Mouse (Mus musculus): ENCODE results near the gene Gpx3. TPM values are rescaled to one million over a fixed set of nuclear protein-coding genes. Genes with fewer than 3 reads are reported as not detected.

Gpx3 gene
- total RNA-seq, 2 experiments from 2014 or later = 46.5 to 139 TPM

- Histone ChIP-seq H3K4me3 (peak overlapping the region; percentile 78), H3K27ac (peak overlapping the region; percentile 84)
- DNase-seq = peak; percentile 64
- TF ChIP-seq CTCF (IDR thresholded peaks at IDR 0.05) = no peak
- intact Hi-C loops (cut with DNase I) = no loop called here
Observed at GRCm38 (mm10) chr11:54905931-54906330, 3.7 kb downstream of the Gpx3 start.

GRCm38 (mm10) chr11:54906466-54906865 lies 4.2 kb downstream of the Gpx3 start:
- Histone ChIP-seq H3K4me3 (peak overlapping the region; percentile 78), H3K27ac (peak overlapping the region; percentile 84)
- no peak for TF ChIP-seq CTCF (IDR thresholded peaks at IDR 0.05)
- no peak for DNase-seq
- intact Hi-C loops (cut with DNase I) = no loop called here

- TF ChIP-seq CTCF (IDR thresholded peaks at IDR 0.05) = no peak
- Histone ChIP-seq H3K4me3 (no peak overlapping the region), H3K27ac (no peak overlapping the region; the same call in 1 of the 2 replicates)
- intact Hi-C loops (cut with DNase I) = no loop called here
- DNase-seq = no peak
Observed at GRCm38 (mm10) chr11:54907259-54907658, 5.0 kb downstream of the Gpx3 start.

GRCm38 (mm10) chr11:54909273-54909672 lies 7.0 kb downstream of the Gpx3 start:
- DNase-seq = no peak
- Histone ChIP-seq H3K4me3 (no peak overlapping the region), H3K27ac (no peak overlapping the region)
- intact Hi-C loops (cut with DNase I) = no loop called here
- TF ChIP-seq CTCF (IDR thresholded peaks at IDR 0.05) = no peak

DNA sequence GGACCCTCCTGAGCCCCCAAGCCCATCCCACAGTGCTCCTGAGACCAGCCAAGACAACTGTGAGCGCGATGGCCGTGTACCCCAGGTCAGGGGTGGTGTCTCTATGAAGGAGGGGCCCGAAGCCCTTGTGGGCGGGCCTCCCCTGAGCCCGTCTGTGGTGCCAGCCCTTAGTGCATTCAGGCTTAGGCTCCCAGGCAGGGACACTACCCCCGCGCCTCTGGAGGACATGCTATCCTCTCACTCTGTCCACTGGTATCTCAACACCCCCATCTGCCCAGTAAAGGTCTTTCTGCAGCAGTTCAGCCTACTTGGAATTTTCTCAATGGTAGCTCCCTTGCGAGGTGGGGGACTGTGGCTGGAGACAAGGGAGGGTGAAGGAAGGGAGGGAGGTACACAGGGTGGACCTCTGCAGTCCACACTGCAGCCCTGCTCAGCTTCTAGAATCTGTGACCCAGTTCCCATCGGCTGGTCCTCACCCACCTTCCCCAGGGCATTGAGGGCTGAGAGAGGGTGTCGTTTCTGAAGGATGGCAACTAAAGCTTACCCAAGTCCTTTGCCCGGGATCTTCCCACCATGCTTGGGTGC lies 7.9 kb downstream of the Gpx3 start:
- TF ChIP-seq CTCF (IDR thresholded peaks at IDR 0.05) = no peak
- DNase-seq = no peak
- Histone ChIP-seq H3K4me3 (no peak overlapping the region), H3K27ac (no peak overlapping the region)
- intact Hi-C loops (cut with DNase I) = no loop called here

GRCm38 (mm10) chr11:54911201-54911600 lies 8.9 kb downstream of the Gpx3 start:
- intact Hi-C loops (cut with DNase I) = no loop called here
- no peak for TF ChIP-seq CTCF (IDR thresholded peaks at IDR 0.05)
- Histone ChIP-seq H3K27ac (no peak overlapping the region), H3K4me3 (no peak overlapping the region)
- no peak for DNase-seq

DNA sequence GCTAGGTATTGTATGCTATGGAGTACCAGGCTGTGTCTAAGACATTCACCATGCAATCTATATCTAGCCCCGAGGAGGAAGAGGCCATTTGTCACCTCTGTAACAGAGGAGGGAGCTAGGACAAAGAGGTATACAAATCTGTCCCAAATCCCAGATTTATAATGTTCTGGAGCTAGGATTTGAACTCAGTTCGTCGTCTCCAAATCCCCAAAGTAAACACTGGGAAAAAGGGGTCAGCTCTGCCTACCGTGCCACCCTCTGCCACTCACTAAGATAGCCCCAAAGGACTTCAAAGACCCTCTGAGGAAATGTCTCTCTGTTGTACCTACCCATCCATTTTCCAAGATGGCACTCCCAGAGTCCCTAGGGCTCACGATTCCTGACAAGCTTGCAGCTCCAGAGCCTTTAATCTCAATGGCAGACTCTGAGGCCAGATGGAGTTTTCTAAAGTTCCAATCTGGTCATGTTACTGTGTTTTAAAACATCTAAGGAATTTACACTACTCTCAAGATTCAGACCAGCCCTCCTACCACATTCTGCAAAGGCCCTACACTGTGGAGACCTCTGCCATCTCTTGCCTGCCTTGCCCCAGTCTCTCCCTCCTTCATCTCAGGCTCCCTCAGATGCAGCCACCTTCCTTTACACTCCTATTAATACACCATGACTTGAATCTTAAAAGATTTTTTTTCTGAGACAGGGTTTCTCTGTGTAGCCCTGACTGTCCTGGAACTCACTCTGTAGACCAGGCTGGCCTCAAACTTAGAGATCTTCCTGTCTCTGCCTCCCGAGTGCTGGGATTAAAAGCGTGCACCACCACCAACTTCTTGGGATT lies 9.6 kb downstream of the Gpx3 start:
- no peak for DNase-seq
- no peak for TF ChIP-seq CTCF (IDR thresholded peaks at IDR 0.05)
- Histone ChIP-seq H3K27ac (no peak overlapping the region), H3K4me3 (no peak overlapping the region)
- intact Hi-C loops (cut with DNase I) = no loop called here

DNA sequence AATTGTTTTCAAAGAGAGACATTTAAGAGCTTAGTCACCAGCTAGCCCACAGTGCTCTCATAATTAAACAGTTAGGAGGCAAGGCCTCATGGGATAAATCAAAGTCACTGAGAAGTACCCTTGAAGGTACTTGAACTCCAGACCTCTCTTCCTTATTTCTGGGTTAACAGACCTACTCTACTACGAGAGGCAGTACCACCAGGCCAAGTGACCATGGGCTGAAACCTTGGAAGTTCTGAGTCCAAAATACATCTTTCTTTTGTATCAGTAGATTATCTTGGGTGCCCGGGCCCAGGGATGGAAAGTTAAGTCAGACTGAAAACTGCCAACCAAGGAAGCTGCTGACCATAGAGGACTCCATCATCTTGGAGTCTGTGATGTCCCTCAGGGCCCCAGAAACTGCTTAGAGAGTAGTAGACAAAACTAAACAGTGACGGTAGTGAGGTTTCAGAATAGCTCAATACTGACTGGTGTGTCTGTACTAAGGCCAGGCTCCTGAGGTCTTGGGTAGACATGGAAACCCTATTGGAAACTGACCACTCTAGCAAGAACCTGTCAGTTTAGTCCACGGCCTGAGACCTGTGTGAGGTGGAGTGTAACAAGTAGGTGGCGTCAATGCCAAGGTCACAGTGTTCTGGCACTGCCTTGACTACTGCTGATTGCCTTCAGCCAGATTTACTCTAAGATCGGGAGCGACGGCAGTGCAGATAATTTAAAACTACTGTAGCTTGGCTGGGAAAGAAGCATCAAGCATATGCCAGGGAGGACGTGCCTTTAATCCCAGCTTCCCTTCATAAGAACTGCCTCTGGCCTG lies 10.5 kb downstream of the Gpx3 start:
- Histone ChIP-seq H3K27ac (peak overlapping the region; percentile 43), H3K4me3 (no peak overlapping the region)
- intact Hi-C loops (cut with DNase I) = no loop called here
- TF ChIP-seq CTCF (IDR thresholded peaks at IDR 0.05) = no peak
- DNase-seq = no peak

DNA sequence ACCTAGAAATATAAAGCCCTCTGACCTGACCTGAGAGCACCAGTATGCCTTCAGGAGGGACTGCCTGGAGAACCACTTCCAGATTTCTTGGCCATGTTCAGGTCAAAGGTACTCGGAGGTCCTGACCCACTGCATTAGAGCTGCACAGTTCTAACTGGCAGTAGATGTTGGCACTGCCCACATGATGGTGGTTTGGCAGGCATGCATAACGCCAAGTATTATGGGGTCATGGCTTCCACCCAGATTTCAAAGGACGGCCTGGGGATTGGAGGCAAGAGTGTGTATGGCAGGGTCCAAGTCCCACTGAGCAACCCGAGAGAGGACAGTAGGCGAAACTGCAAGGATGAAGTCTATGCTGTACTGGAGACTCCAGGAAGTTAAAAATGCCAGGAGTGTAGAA lies 11.6 kb downstream of the Gpx3 start:
- intact Hi-C loops (cut with DNase I) = no loop called here
- H3K4me3 ChIP-seq = no peak overlapping the region
- no peak for DNase-seq
- TF ChIP-seq CTCF (IDR thresholded peaks at IDR 0.05) = no peak
- peak overlapping the region; percentile 1; the same call in 1 of the 2 replicates for H3K27ac ChIP-seq

DNA sequence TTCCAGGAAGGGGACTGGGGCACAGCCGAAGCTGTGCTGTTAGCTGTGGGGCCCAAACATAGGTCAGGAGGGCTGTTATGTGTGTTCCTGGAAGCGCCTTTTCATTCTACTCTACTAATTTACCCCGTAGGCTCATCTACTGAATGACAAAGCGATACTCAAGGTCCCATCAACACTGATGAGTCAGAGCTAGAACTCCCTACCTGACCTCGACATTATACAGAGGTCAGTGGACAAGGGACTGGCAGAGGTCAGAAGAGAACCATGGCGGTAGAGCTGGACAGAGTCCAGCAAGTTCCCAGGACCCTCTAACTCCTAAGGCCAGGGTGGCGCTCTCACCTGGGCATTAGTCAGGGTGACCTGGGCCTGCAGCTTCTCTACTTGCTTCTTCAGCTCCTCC lies 15.2 kb downstream of the Gpx3 start:
- TF ChIP-seq CTCF (IDR thresholded peaks at IDR 0.05) = no peak
- H3K27ac ChIP-seq = no peak overlapping the region
- H3K4me3 ChIP-seq = no peak overlapping the region
- DNase-seq = no peak
- intact Hi-C loops (cut with DNase I) = no loop called here

GRCm38 (mm10) chr11:54918273-54918672 lies 16.0 kb downstream of the Gpx3 start:
- Histone ChIP-seq H3K4me3 (no peak overlapping the region), H3K27ac (no peak overlapping the region)
- intact Hi-C loops (cut with DNase I) = no loop called here
- TF ChIP-seq CTCF (IDR thresholded peaks at IDR 0.05) = peak; percentile 41
- no peak for DNase-seq

GRCm38 (mm10) chr11:54920127-54920972 lies 18.1 kb downstream of the Gpx3 start:
- TF ChIP-seq CTCF (IDR thresholded peaks at IDR 0.05) = no peak
- intact Hi-C loops (cut with DNase I) = no loop called here
- peak; percentile 67 for DNase-seq
- no peak overlapping the region for H3K4me3 ChIP-seq
- H3K27ac ChIP-seq = peak overlapping the region; percentile 89

Data from gastrocnemius, adult 2 months (tissue).